Mouse (Mus musculus) skeletal muscle tissue, adult 2 months (tissue): ENCODE measurements around the gene Tmem206.
A peak's percentile ranks its signal among the peaks of the same experiment; 100 is the strongest.

Source experiments
- DNase-seq: peaks from one replicate; pipeline ENCODE4 v3.0.0-alpha.2; 2012; ENCODE audit warnings: low read depth, low spot score

Gene Tmem206

GRCm38 (mm10) chr1:191307766-191308455 lies 17.8 kb upstream of the Tmem206 start:
- no peak for DNase-seq

- peak; percentile 84 for DNase-seq
Observed at GRCm38 (mm10) chr1:191311296-191311898, 14.3 kb upstream of the Tmem206 start.

- peak; percentile 90 for DNase-seq
Observed at GRCm38 (mm10) chr1:191312513-191312941, 13.2 kb upstream of the Tmem206 start.

GRCm38 (mm10) chr1:191313158-191313557 lies 12.6 kb upstream of the Tmem206 start:
- DNase-seq: no peak

- DNase-seq: no peak
Observed at GRCm38 (mm10) chr1:191313926-191314325, 11.8 kb upstream of the Tmem206 start.

GRCm38 (mm10) chr1:191316818-191317217 lies 8.9 kb upstream of the Tmem206 start:
- no peak for DNase-seq

- no peak for DNase-seq
Observed at GRCm38 (mm10) chr1:191317591-191318196, 8.0 kb upstream of the Tmem206 start, which contains the start of gene Nenf. Gene Nenf (minus strand): TSS chr1:191318194.

GRCm38 (mm10) chr1:191318686-191319085 lies 7.0 kb upstream of the Tmem206 start:
- DNase-seq: no peak

GRCm38 (mm10) chr1:191323381-191323780 lies 2.3 kb upstream of the Tmem206 start:
- DNase-seq: no peak

- no peak for DNase-seq
Observed at GRCm38 (mm10) chr1:191324733-191325590, 750 bp upstream of the Tmem206 start.

GRCm38 (mm10) chr1:191326233-191326882 lies 646 bp downstream of the Tmem206 start:
- DNase-seq: no peak

- no peak for DNase-seq
Observed at GRCm38 (mm10) chr1:191327258-191327657, 1.5 kb downstream of the Tmem206 start.

- DNase-seq: no peak
Observed at GRCm38 (mm10) chr1:191328019-191328441, 2.3 kb downstream of the Tmem206 start.

- DNase-seq: no peak
Observed at GRCm38 (mm10) chr1:191330356-191330755, 4.6 kb downstream of the Tmem206 start.

GRCm38 (mm10) chr1:191334500-191334899 lies 8.8 kb downstream of the Tmem206 start:
- DNase-seq: no peak

- no peak for DNase-seq
Observed at GRCm38 (mm10) chr1:191339876-191340275, 14.2 kb downstream of the Tmem206 start.

GRCm38 (mm10) chr1:191340530-191340929 lies 14.8 kb downstream of the Tmem206 start:
- no peak for DNase-seq

- no peak for DNase-seq
Observed at GRCm38 (mm10) chr1:191347602-191348001, 21.9 kb downstream of the Tmem206 start.

- DNase-seq: no peak
Observed at GRCm38 (mm10) chr1:191348592-191348991, 22.9 kb downstream of the Tmem206 start.

GRCm38 (mm10) chr1:191348996-191349395 lies 23.3 kb downstream of the Tmem206 start:
- DNase-seq: no peak

- DNase-seq: no peak
Observed at GRCm38 (mm10) chr1:191349486-191350037, 23.9 kb downstream of the Tmem206 start.
